ENCODE assay signal across 8 mouse cellular contexts in the genomic region with DNA sequence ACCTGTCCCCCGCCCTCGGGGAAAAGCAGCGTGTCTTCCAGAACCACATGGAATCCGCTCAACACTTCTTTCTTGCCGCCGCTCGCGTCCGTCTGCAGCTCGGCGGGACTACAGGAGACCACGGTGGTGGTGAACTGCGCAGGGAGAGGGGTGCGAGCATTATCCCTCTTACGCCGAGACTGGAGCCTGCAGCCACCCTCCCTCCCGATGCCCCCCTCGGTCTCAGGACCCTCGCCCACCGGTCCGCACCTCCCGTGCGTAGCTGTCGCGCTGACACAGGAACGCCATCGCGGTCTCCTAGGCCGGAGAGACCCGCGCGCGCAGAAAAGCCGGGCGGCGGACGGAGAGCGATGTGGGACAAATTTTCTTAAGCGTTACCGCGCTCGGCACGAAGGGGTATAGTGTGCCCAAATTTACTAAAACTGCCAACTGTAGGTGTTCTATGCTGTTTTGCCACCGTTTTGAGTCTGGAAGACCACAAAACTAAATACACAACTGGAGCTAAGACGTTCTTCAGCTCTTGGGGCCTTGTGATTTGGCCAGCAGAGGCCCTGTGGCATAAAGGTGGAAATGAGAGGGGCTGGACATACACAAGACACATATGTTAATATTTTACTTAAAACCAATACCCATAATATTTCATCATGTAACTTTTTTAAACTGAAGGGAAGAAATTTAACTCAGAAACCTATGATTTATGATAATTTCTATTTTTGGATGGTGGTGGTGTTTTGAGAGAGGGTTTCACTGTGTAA. TPM values are rescaled to one million over a fixed set of nuclear protein-coding genes. Genes with fewer than 3 reads are reported as not detected.
DNase-seq lines count a peak whose midpoint lies in the region; ATAC-seq and TF ChIP-seq lines count a peak whose summit lies in the region.

TSS of gene Aarsd1 (minus strand) at position 515 of the 755 bp plus-strand sequence.

- no peaks in the 10 kb centered on the region for H3K4me1 ChIP-seq in embryonic fibroblast, embryonic 13.5 days (ENCODE audit: control insufficient read depth, insufficient read depth, low read length)
- H3K4me1 ChIP-seq in heart, embryonic 10.5 days, result peaks cover 6% of the 10 kb centered on the region
- peaks cover 8% of the 10 kb centered on the region for H3K4me1 ChIP-seq in kidney, embryonic 14.5 days (ENCODE audit: control insufficient read depth, insufficient read depth, low read length)
- H3K4me1 ChIP-seq in limb, embryonic 14.5 days (ENCODE audit: control insufficient read depth, insufficient read depth, low read length), result peaks cover 6% of the 10 kb centered on the region
- peaks cover 7% of the 10 kb centered on the region for H3K4me1 ChIP-seq in midbrain, embryonic 16.5 days (ENCODE audit: control insufficient read depth, insufficient read depth, low read length)

- TF ChIP-seq POLR2A in embryonic fibroblast, embryonic 13.5 days (IDR thresholded peaks at IDR 0.05; ENCODE audit: low read depth, low read length), result peak; percentile 81
- peak; percentile 75; the same call in 1 of the 2 replicates for TF ChIP-seq POLR2A in limb, embryonic 14.5 days (IDR thresholded peaks at IDR 0.05; ENCODE audit: borderline replicate concordance, extremely low read depth, insufficient read depth, insufficient read length)

- H3K4me2 ChIP-seq in kidney, embryonic 14.5 days (replicated peaks; ENCODE audit: low read depth, low read length), result peak within 1 kb of the TSS; percentile 85
- H3K4me2 ChIP-seq in limb, embryonic 14.5 days (replicated peaks; ENCODE audit: low read depth, low read length, severe bottlenecking), result peak within 1 kb of the TSS; percentile 64
- H3K4me2 ChIP-seq in midbrain, embryonic 16.5 days (ENCODE audit: low read length), result peak within 1 kb of the TSS; percentile 90

- ATAC-seq in kidney, embryonic 14.5 days (ENCODE audit: low FRiP score, low TSS enrichment), result peak; percentile 75
- peak; percentile 91 for ATAC-seq in limb, embryonic 14.5 days (ENCODE audit: low FRiP score, low read depth)
- peak; percentile 78 for ATAC-seq in midbrain, embryonic 16.5 days

- H3K27ac ChIP-seq in embryonic fibroblast, embryonic 13.5 days (ENCODE audit: insufficient read depth, low read length), result peak within 1 kb of the TSS; percentile 14; the same call in 1 of the 2 replicates
- peak within 1 kb of the TSS; percentile 93 for H3K27ac ChIP-seq in heart, embryonic 10.5 days
- H3K27ac ChIP-seq in kidney, embryonic 14.5 days (ENCODE audit: low read depth, low read length), result peak within 1 kb of the TSS; percentile 13; the same call in 1 of the 2 replicates
- peak within 1 kb of the TSS; percentile 59 for H3K27ac ChIP-seq in limb, embryonic 14.5 days (replicated peaks; ENCODE audit: low read depth, low read length)
- peak within 1 kb of the TSS; percentile 85 for H3K27ac ChIP-seq in midbrain, embryonic 16.5 days (ENCODE audit: low read length)

- WGBS in heart, embryonic 10.5 days, result under 1% methylated on average over 45 of the region's 45 CpGs
- under 1% methylated on average over 45 of the region's 45 CpGs for WGBS in kidney, embryonic 14.5 days
- under 1% methylated on average over 45 of the region's 45 CpGs for WGBS in limb, embryonic 14.5 days
- under 1% methylated on average over 44 of the region's 45 CpGs for WGBS in midbrain, embryonic 16.5 days

- peak within 1 kb of the TSS; percentile 96 for H3K4me3 ChIP-seq in embryonic fibroblast, embryonic 13.5 days (ENCODE audit: insufficient read depth, low read length)
- H3K4me3 ChIP-seq in heart, embryonic 10.5 days, result peak within 1 kb of the TSS; percentile 91
- H3K4me3 ChIP-seq in kidney, embryonic 14.5 days (ENCODE audit: low read length), result peak within 1 kb of the TSS; percentile 94
- peak within 1 kb of the TSS; percentile 66 for H3K4me3 ChIP-seq in limb, embryonic 14.5 days (replicated peaks; ENCODE audit: low read length)
- peak within 1 kb of the TSS; percentile 84 for H3K4me3 ChIP-seq in midbrain, embryonic 16.5 days (ENCODE audit: low read depth, low read length)

- peak within 1 kb of the TSS; percentile 82 for H3K9ac ChIP-seq in kidney, embryonic 14.5 days (ENCODE audit: low read depth, low read length)
- peak within 1 kb of the TSS; percentile 80 for H3K9ac ChIP-seq in limb, embryonic 14.5 days (ENCODE audit: low read depth, low read length, severe bottlenecking)
- peak within 1 kb of the TSS; percentile 91 for H3K9ac ChIP-seq in midbrain, embryonic 16.5 days (ENCODE audit: low read depth, low read length)

- H3K36me3 ChIP-seq in heart, embryonic 10.5 days, result peaks cover 46% of the 10 kb centered on the region
- H3K36me3 ChIP-seq in kidney, embryonic 14.5 days (ENCODE audit: control insufficient read depth, insufficient read depth, low read length), result peaks cover 18% of the 10 kb centered on the region
- peaks cover 13% of the 10 kb centered on the region for H3K36me3 ChIP-seq in limb, embryonic 14.5 days (ENCODE audit: control insufficient read depth, insufficient read depth, low read length)
- H3K36me3 ChIP-seq in midbrain, embryonic 16.5 days (ENCODE audit: control insufficient read depth, insufficient read depth, low read length), result peaks cover 5% of the 10 kb centered on the region; the same call in 1 of the 2 replicates

- no peak for TF ChIP-seq CTCF in embryonic fibroblast, embryonic 13.5 days (IDR thresholded peaks at IDR 0.05; ENCODE audit: borderline replicate concordance, insufficient read depth, low read length)

- H3K27me3 ChIP-seq in heart, embryonic 10.5 days (ENCODE audit: insufficient read depth, poor library complexity, severe bottlenecking), result no peaks in the 10 kb centered on the region
- no peaks in the 10 kb centered on the region for H3K27me3 ChIP-seq in kidney, embryonic 14.5 days (ENCODE audit: control insufficient read depth, insufficient read depth, low read length)
- no peaks in the 10 kb centered on the region for H3K27me3 ChIP-seq in limb, embryonic 14.5 days (ENCODE audit: control insufficient read depth, insufficient read depth, low read length)
- H3K27me3 ChIP-seq in midbrain, embryonic 16.5 days (ENCODE audit: control insufficient read depth, insufficient read depth, low read depth, low read length), result no peaks in the 10 kb centered on the region

- peak; percentile 93 for DNase-seq in A20 (ENCODE audit: low read depth, low spot score)
- peak; percentile 96 for DNase-seq in brain, adult 2 months (ENCODE audit: low read depth, low spot score)
- peak; percentile 90 for DNase-seq in heart, embryonic 10.5 days (ENCODE audit: low spot score)
- DNase-seq in limb, embryonic 14.5 days (ENCODE audit: low spot score), result peak; percentile 79
- DNase-seq in spleen, postnatal 10 days (ENCODE audit: low spot score in 2 of 2), result peak; percentile 90 to 93

- H3K9me3 ChIP-seq in heart, embryonic 10.5 days, result no peaks in the 10 kb centered on the region
- no peaks in the 10 kb centered on the region for H3K9me3 ChIP-seq in kidney, embryonic 14.5 days (ENCODE audit: control insufficient read depth, low read length)
- H3K9me3 ChIP-seq in limb, embryonic 14.5 days (ENCODE audit: control insufficient read depth, low read length), result no peaks in the 10 kb centered on the region
- no peaks in the 10 kb centered on the region for H3K9me3 ChIP-seq in midbrain, embryonic 16.5 days (replicated peaks; ENCODE audit: control insufficient read depth, low read length, poor library complexity, severe bottlenecking)

RNA-seq across cellular contexts. Expression of gene Aarsd1, which starts in this region (rescaled TPM):
- polyA plus RNA-seq in embryonic fibroblast, embryonic 13.5 days (2011; ENCODE audit: insufficient read length, low read depth, missing spikeins), result 4.4 and 11.3 TPM in 2 replicates
- polyA plus RNA-seq in heart, embryonic 10.5 days (2016; fragmentation: Nextera tagmentation; extraction: Ambion mirVana), result 60.4 and 66.6 TPM in 2 replicates
- 85.2 and 99.0 TPM in 2 replicates for polyA plus RNA-seq in kidney, embryonic 14.5 days (2014; fragmentation: Nextera tagmentation; extraction: Ambion mirVana)
- polyA plus RNA-seq in limb, embryonic 14.5 days (2012; rRNA removed), result 39.3 and 41.1 TPM in 2 replicates
- 62.8 and 63.2 TPM in 2 replicates for polyA plus RNA-seq in limb, embryonic 14.5 days (2014; fragmentation: Nextera tagmentation; extraction: Ambion mirVana)
- polyA plus RNA-seq in midbrain, embryonic 16.5 days (2015; fragmentation: Nextera tagmentation; extraction: Ambion mirVana), result 96.2 and 98.2 TPM in 2 replicates

Comparison
In these comparisons a context has a peak if more than half of its experiments do, and no peak if none do; other contexts are left out.
1. Peak in every context shown above with its lines: DNase-seq, ATAC-seq, H3K4me3 ChIP-seq and H3K27ac ChIP-seq.
2. H3K27ac ChIP-seq: peak in every context shown above with its lines; median percentile 93 in heart, embryonic 10.5 days; 85 in midbrain, embryonic 16.5 days; 59 in limb, embryonic 14.5 days; 14 in embryonic fibroblast, embryonic 13.5 days; 13 in kidney, embryonic 14.5 days.